Mouse (Mus musculus) limb, embryonic 12.5 days (tissue): ENCODE measurements around the gene Aqp7. TPM values are rescaled to one million over a fixed set of nuclear protein-coding genes. Genes with fewer than 3 reads are reported as not detected.

Experiments used
- ATAC-seq: fragments of 200-750 bp; cut with Nextera tagmentation; 2 replicates; pipeline ENCODE4 v1.8.0; 2017; ENCODE audit warnings: low read depth, moderate TSS enrichment; ENCODE audit not compliant: insufficient number of reproducible peaks, insufficient read depth, low FRiP score, low TSS enrichment
- H3K27ac ChIP-seq: fragments of 300-500 bp; sonication (generic); 2 replicates; pipeline ENCODE4 v1.5.1; 2016; ENCODE audit warnings: mild to moderate bottlenecking, moderate library complexity
- H3K27me3 ChIP-seq: fragments of 300-500 bp; sonication (generic); 2 replicates; pipeline ENCODE4 v1.6.1; 2016; ENCODE audit warnings: mild to moderate bottlenecking, moderate library complexity
- H3K36me3 ChIP-seq: fragments of 300-500 bp; sonication (generic); 2 replicates; pipeline ENCODE4 v1.6.1; 2016; ENCODE audit warnings: mild to moderate bottlenecking, moderate library complexity
- H3K4me1 ChIP-seq: fragments of 300-500 bp; sonication (generic); replicated peaks from 2 replicates; pipeline ENCODE4 v1.6.1; 2016
- H3K4me2 ChIP-seq: fragments of 300-500 bp; sonication (generic); 2 replicates; pipeline ENCODE4 v1.6.1; 2016; ENCODE audit warnings: mild to moderate bottlenecking, moderate library complexity
- H3K4me3 ChIP-seq: fragments of 300-500 bp; sonication (generic); replicated peaks from 2 replicates; pipeline ENCODE4 v1.5.1; 2016; ENCODE audit warnings: mild to moderate bottlenecking
- H3K9ac ChIP-seq: fragments of 300-500 bp; sonication (generic); replicated peaks from 2 replicates; pipeline ENCODE4 v1.6.1; 2016; ENCODE audit warnings: mild to moderate bottlenecking, moderate library complexity
- H3K9me3 ChIP-seq: fragments of 300-500 bp; sonication (generic); 2 replicates; pipeline ENCODE4 v1.6.1; 2016; ENCODE audit warnings: mild to moderate bottlenecking, moderate library complexity
- WGBS: fragments of 180-500 bp; shearing (Covaris S2); methylation state at CpG from one replicate; pipeline ENCODE4 v1.1.7; 2016; 5-methylcytosine and 5-hydroxymethylcytosine counted together
- polyA plus RNA-seq: library from polyadenylated mRNA; unstranded; fragments of >200 nt; fragmentation: Nextera tagmentation; extraction: Ambion mirVana; gene quantifications from 2 replicates; pipeline ENCODE4 v1.2.1, GENCODE M21; 2016

Aqp7 gene
- polyA plus RNA-seq, 1 experiment from 2014 or later, result not detected

GRCm38 (mm10) chr4:41040983-41041382, 7.0 kb downstream of the Aqp7 start:
- Histone ChIP-seq H3K9ac (no peak overlapping the region), H3K27me3 (no peaks in the 10 kb centered on the region), H3K36me3 (no peaks in the 10 kb centered on the region), H3K4me2 (no peak overlapping the region), H3K9me3 (no peaks in the 10 kb centered on the region), H3K27ac (no peak overlapping the region), H3K4me3 (no peak overlapping the region), H3K4me1 (no peaks in the 10 kb centered on the region)
- WGBS, result 70% methylated on average over 7 of the region's 7 CpGs
- ATAC-seq, result no peak

GRCm38 (mm10) chr4:41037942-41038341, 10.0 kb downstream of the Aqp7 start:
- Histone ChIP-seq H3K4me1 (no peaks in the 10 kb centered on the region), H3K9ac (no peak overlapping the region), H3K9me3 (no peaks in the 10 kb centered on the region), H3K36me3 (no peaks in the 10 kb centered on the region), H3K4me3 (no peak overlapping the region), H3K27me3 (no peaks in the 10 kb centered on the region), H3K4me2 (no peak overlapping the region), H3K27ac (no peak overlapping the region)
- WGBS, result 54% methylated on average over 3 of the region's 3 CpGs
- no peak for ATAC-seq

DNA sequence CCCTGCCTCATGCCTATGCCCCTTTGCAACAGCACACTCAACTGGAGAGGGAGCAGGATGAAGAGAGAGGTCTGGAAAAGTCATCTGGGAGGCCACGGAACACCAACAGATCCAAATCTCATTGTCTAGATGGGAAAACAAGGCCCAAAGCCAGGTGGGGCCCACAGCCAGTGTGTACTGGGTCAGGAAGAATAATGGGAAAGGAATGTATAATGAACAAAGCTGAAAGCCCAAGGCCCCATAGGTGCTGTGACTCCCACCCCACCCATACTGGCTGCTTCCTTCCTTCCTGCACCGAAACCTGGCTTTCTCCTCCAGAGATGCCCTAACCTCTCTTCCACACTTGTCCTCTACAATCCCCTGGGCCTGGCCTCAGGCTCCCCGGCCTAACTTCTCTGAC, 16.7 kb downstream of the Aqp7 start:
- no peak overlapping the region for H3K27ac ChIP-seq
- ATAC-seq, result no peak
- 86% methylated on average over 3 of the region's 3 CpGs for WGBS

GRCm38 (mm10) chr4:41029372-41029771, 18.6 kb downstream of the Aqp7 start:
- H3K4me2 ChIP-seq, result no peak overlapping the region
- H3K9me3 ChIP-seq, result no peaks in the 10 kb centered on the region
- peaks cover 36% of the 10 kb centered on the region for H3K36me3 ChIP-seq
- H3K27me3 ChIP-seq, result no peaks in the 10 kb centered on the region
- WGBS, result 91% methylated on average over 5 of the region's 5 CpGs
- H3K9ac ChIP-seq, result no peak overlapping the region
- H3K4me1 ChIP-seq, result no peaks in the 10 kb centered on the region
- no peak overlapping the region for H3K27ac ChIP-seq
- no peak for ATAC-seq
- no peak overlapping the region for H3K4me3 ChIP-seq

More for the DNA sequence above, 16.7 kb downstream of the Aqp7 start:
- no peaks in the 10 kb centered on the region for H3K27me3 ChIP-seq
- no peaks in the 10 kb centered on the region for H3K4me1 ChIP-seq
- no peaks in the 10 kb centered on the region for H3K9me3 ChIP-seq
- H3K4me2 ChIP-seq, result no peak overlapping the region
- no peak overlapping the region for H3K4me3 ChIP-seq
- H3K9ac ChIP-seq, result no peak overlapping the region
- peaks cover 17% of the 10 kb centered on the region for H3K36me3 ChIP-seq

GRCm38 (mm10) chr4:41028272-41028671, 19.7 kb downstream of the Aqp7 start:
- Histone ChIP-seq H3K4me1 (no peaks in the 10 kb centered on the region), H3K36me3 (peaks cover 47% of the 10 kb centered on the region), H3K4me2 (no peak overlapping the region), H3K4me3 (no peak overlapping the region), H3K27me3 (no peaks in the 10 kb centered on the region), H3K27ac (no peak overlapping the region), H3K9me3 (no peaks in the 10 kb centered on the region), H3K9ac (no peak overlapping the region)
- WGBS, result 85% methylated on average over 4 of the region's 4 CpGs
- no peak for ATAC-seq

DNA sequence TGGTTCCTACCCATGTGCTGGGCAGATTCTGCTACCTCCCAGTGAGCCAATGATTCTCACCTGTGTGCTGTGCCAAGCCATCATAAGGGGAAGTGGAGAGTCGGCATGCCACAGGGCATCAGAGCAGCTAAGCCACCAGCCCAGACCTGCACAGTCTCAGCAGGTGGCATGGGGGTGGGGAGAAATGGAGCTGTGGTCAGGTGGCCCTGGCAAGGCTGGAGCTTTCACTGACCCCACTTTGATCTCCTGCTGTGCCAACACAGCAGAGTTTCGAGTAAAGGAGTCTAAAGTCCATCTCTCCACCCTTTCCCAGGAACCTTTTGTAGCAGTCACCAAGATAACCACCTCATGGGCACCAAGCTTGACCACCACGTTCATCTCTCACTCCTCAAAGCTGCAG, 20.1 kb downstream of the Aqp7 start:
- no peak overlapping the region for H3K9ac ChIP-seq
- WGBS, result 85% methylated on average over 3 of the region's 3 CpGs
- H3K27me3 ChIP-seq, result no peaks in the 10 kb centered on the region
- H3K9me3 ChIP-seq, result no peaks in the 10 kb centered on the region
- peaks cover 51% of the 10 kb centered on the region for H3K36me3 ChIP-seq
- H3K4me3 ChIP-seq, result no peak overlapping the region
- H3K27ac ChIP-seq, result no peak overlapping the region
- no peaks in the 10 kb centered on the region for H3K4me1 ChIP-seq
- H3K4me2 ChIP-seq, result no peak overlapping the region
- ATAC-seq, result no peak

GRCm38 (mm10) chr4:41026086-41026787, 21.7 kb downstream of the Aqp7 start:
- WGBS, result 62% methylated on average over 8 of the region's 8 CpGs

GRCm38 (mm10) chr4:41021094-41021493, 26.8 kb downstream of the Aqp7 start:
- Histone ChIP-seq H3K9me3 (no peaks in the 10 kb centered on the region), H3K36me3 (peaks cover 89% of the 10 kb centered on the region), H3K27me3 (no peaks in the 10 kb centered on the region), H3K9ac (no peak overlapping the region), H3K4me3 (no peak overlapping the region), H3K27ac (no peak overlapping the region), H3K4me2 (no peak overlapping the region), H3K4me1 (no peaks in the 10 kb centered on the region)
- WGBS, result 93% methylated on average over 5 of the region's 5 CpGs
- ATAC-seq, result no peak

More at GRCm38 (mm10) chr4:41026086-41026787, 21.7 kb downstream of the Aqp7 start:
- Histone ChIP-seq H3K4me2 (no peak overlapping the region), H3K36me3 (peaks cover 66% of the 10 kb centered on the region), H3K9ac (no peak overlapping the region), H3K4me3 (no peak overlapping the region), H3K9me3 (no peaks in the 10 kb centered on the region), H3K27ac (no peak overlapping the region), H3K4me1 (no peaks in the 10 kb centered on the region), H3K27me3 (no peaks in the 10 kb centered on the region)
- ATAC-seq, result no peak

DNA sequence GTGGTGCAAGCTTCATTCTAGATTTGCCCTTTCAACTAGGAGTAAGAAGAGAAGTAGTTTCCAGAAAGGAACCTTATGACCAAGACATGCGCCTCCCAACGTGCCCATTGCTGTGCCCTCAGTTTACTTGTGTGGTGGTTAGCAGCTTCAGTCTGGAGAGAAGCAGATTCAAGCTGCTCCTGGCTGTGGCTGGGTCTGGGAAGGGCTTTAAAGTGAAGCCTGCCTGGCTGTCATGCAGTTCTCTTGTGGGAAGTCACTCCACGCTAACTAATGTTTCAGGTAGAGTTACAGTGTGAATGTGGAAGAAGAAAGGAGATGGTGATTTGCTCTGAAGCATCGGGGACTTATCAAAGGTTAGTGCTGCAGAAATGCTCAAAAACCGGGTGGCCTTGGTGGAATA, 32.1 kb downstream of the Aqp7 start:
- ATAC-seq, result no peak
- Histone ChIP-seq H3K9ac (no peak overlapping the region), H3K4me3 (no peak overlapping the region), H3K4me2 (no peak overlapping the region), H3K27ac (no peak overlapping the region), H3K9me3 (0 out of 2 replicates have a peak, but pooled peaks cover 5% of the 10 kb centered on the region), H3K4me1 (no peaks in the 10 kb centered on the region), H3K36me3 (peaks cover 92% of the 10 kb centered on the region), H3K27me3 (no peaks in the 10 kb centered on the region)
- 92% methylated on average over 5 of the region's 5 CpGs for WGBS

- ATAC-seq, result no peak
- no peaks in the 10 kb centered on the region for H3K4me1 ChIP-seq
- H3K36me3 ChIP-seq, result peaks cover 98% of the 10 kb centered on the region
- no peak overlapping the region for H3K9ac ChIP-seq
- no peak overlapping the region for H3K27ac ChIP-seq
- 0 out of 2 replicates have a peak, but pooled peaks cover 5% of the 10 kb centered on the region for H3K9me3 ChIP-seq
- 90% methylated on average over 3 of the region's 3 CpGs for WGBS
- H3K27me3 ChIP-seq, result no peaks in the 10 kb centered on the region
- no peak overlapping the region for H3K4me3 ChIP-seq
- no peak overlapping the region for H3K4me2 ChIP-seq
Observed at GRCm38 (mm10) chr4:41013351-41013750, 34.6 kb downstream of the Aqp7 start.

- no peak for ATAC-seq
- Histone ChIP-seq H3K9me3 (no peaks in the 10 kb centered on the region), H3K9ac (no peak overlapping the region), H3K4me3 (no peak overlapping the region), H3K27me3 (no peaks in the 10 kb centered on the region), H3K36me3 (peaks cover 93% of the 10 kb centered on the region), H3K4me2 (no peak overlapping the region), H3K4me1 (no peaks in the 10 kb centered on the region), H3K27ac (no peak overlapping the region)
- 87% methylated on average over 9 of the region's 9 CpGs for WGBS
Observed at GRCm38 (mm10) chr4:41000842-41001639, 46.9 kb downstream of the Aqp7 start.
